Mouse (Mus musculus): ENCODE measurements at regions not wholly inside any gene's neighbourhood (a gene's known extent, or its start where the extent isn't known, plus 50 kb on each side); places are given as distances from the start of the nearest gene placed in this dataset.

GRCm38 (mm10) chr15:61772996-61773395 is 850.2 kb upstream of the A1bg start:
- no peak for TF ChIP-seq CTCF (conservative IDR thresholded peaks at IDR 0.05 in 1 of 2, IDR thresholded peaks at IDR 0.05 in 1 of 2; ENCODE audit: low read depth in 2 of 2, low read length in 2 of 2)
- no peak for TF ChIP-seq MAX (IDR thresholded peaks at IDR 0.05; ENCODE audit: low read length)
- no peak for TF ChIP-seq NELFE (IDR thresholded peaks at IDR 0.05; ENCODE audit: low read depth, low read length)
- TF ChIP-seq POLR2A (IDR thresholded peaks at IDR 0.05; ENCODE audit: low read depth, low read length) = no peak
- TF ChIP-seq MEF2A (IDR thresholded peaks at IDR 0.05; ENCODE audit: borderline replicate concordance, low read depth, low read length) = no peak
- TF ChIP-seq CHD2 (IDR thresholded peaks at IDR 0.05; ENCODE audit: low read length) = no peak
- TF ChIP-seq ZC3H11A (IDR thresholded peaks at IDR 0.05; ENCODE audit: low read depth, low read length) = no peak
- no peak for TF ChIP-seq BHLHE40 (IDR thresholded peaks at IDR 0.05; ENCODE audit: low read depth, low read length)
- TF ChIP-seq TCF12 (IDR thresholded peaks at IDR 0.05; ENCODE audit: low read depth, low read length) = no peak

All from CH12.LX (cell line).